Mouse (Mus musculus) liver, adult 2 months (tissue): ENCODE measurements around the gene 3110009E18Rik. TPM values are rescaled to one million over a fixed set of nuclear protein-coding genes. Genes with fewer than 3 reads are reported as not detected.
A peak's percentile ranks its signal among the peaks of the same experiment; 100 is the strongest.

ENCODE experiments used
- DNase-seq: peaks from one replicate; pipeline ENCODE4 v3.0.0-alpha.2; 2011; ENCODE audit warnings: low read depth, low spot score; ENCODE audit errors: extremely low read depth
- H3K27ac ChIP-seq: fragments of 200-500 bp; replicated peaks from 2 replicates; pipeline ENCODE4 v1.5.1; 2012; ENCODE audit warnings: low read depth, mild to moderate bottlenecking, control low read depth, inconsistent platforms, low read length; ENCODE audit not compliant: insufficient read depth
- H3K27me3 ChIP-seq: fragments of 200-500 bp; 2 replicates; pipeline ENCODE4 v1.6.1; 2012; ENCODE audit warnings: mild to moderate bottlenecking, moderate library complexity, low read length, inconsistent platforms; ENCODE audit not compliant: control insufficient read depth, insufficient read depth
- H3K36me3 ChIP-seq: fragments of 200-500 bp; 2 replicates; pipeline ENCODE4 v1.6.1; 2012; ENCODE audit warnings: low read length, inconsistent platforms; ENCODE audit not compliant: control insufficient read depth, insufficient read depth
- H3K4me1 ChIP-seq: fragments of 200-500 bp; 2 replicates; pipeline ENCODE4 v1.6.1; 2011; ENCODE audit warnings: low read length; ENCODE audit not compliant: control insufficient read depth, insufficient read depth
- H3K4me3 ChIP-seq: fragments of 200-500 bp; 2 replicates; pipeline ENCODE4 v1.5.1; 2011; ENCODE audit warnings: low read depth, mild to moderate bottlenecking, control low read depth, low read length, moderate library complexity; ENCODE audit not compliant: insufficient read depth
- H3K79me2 ChIP-seq: fragments of 200-500 bp; 2 replicates; pipeline ENCODE4 v1.6.1; 2012; ENCODE audit warnings: inconsistent platforms, mild to moderate bottlenecking, low read length, moderate library complexity; ENCODE audit not compliant: control insufficient read depth, insufficient read depth
- H3K9ac ChIP-seq: fragments of 200-500 bp; 2 replicates; pipeline ENCODE4 v1.6.1; 2012; ENCODE audit warnings: low read depth, mild to moderate bottlenecking, control low read depth, inconsistent platforms, low read length
- CTCF ChIP-seq: fragments of 200-500 bp; IDR thresholded peaks from 2 replicates; pipeline ENCODE4 v1.5.1; 2011; ENCODE audit warnings: low read depth, low read length, control low read depth
- POLR2A ChIP-seq: fragments of 200-500 bp; IDR thresholded peaks from 2 replicates; pipeline ENCODE4 v1.6.1; 2011; ENCODE audit warnings: low read length, control low read depth; ENCODE audit not compliant: insufficient read depth; ENCODE audit errors: extremely low read depth
- WGBS: fragments of 180-500 bp; shearing (Covaris S2); methylation state at CpG from one replicate; pipeline ENCODE4 v1.1.7; 2018; 5-methylcytosine and 5-hydroxymethylcytosine counted together
- polyA plus RNA-seq: library from polyadenylated mRNA; depleted of rRNA; stranded (reverse); fragments of >200 nt; gene quantifications from 2 replicates; pipeline ENCODE4 v1.2.3, GENCODE M21; 2012
- total RNA-seq: library from RNA; depleted of rRNA; stranded (reverse); fragments of >200 nt; gene quantifications from 2 replicates; pipeline ENCODE4 v1.2.3, GENCODE M21; 2014

The 3110009E18Rik gene
- total and polyA plus RNA-seq, 2 experiments = 0.61 to 1.4 TPM

DNA sequence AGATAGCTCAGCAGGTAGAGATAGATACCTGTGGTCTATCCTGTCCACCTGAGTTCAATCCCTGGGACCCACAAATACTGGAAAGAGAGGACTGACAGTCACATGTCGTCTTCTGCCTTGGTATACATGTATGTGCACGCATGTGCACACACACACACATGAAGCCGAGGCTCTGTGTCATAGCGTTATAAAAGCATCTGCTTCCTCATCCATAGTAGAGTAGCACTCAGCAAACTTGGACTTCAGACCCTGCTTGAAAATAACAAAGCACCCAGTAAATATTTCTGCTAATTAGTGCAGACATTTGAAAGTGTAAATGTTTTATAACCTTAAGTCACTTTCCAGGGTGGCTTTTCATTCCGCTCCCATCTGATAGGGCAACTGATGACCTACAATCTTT lies 40.5 kb downstream of the 3110009E18Rik start:
- TF ChIP-seq POLR2A (no peak), CTCF (no peak)
- WGBS = 79% methylated on average over 5 of the region's 5 CpGs
- DNase-seq = peak; percentile 34
- H3K9ac ChIP-seq = no peak overlapping the region
- H3K79me2 ChIP-seq = no peaks in the 10 kb centered on the region
- H3K4me3 ChIP-seq = no peak overlapping the region
- H3K27me3 ChIP-seq = no peaks in the 10 kb centered on the region
- H3K27ac ChIP-seq = no peak overlapping the region
- H3K36me3 ChIP-seq = no peaks in the 10 kb centered on the region
- no peaks in the 10 kb centered on the region for H3K4me1 ChIP-seq

DNA sequence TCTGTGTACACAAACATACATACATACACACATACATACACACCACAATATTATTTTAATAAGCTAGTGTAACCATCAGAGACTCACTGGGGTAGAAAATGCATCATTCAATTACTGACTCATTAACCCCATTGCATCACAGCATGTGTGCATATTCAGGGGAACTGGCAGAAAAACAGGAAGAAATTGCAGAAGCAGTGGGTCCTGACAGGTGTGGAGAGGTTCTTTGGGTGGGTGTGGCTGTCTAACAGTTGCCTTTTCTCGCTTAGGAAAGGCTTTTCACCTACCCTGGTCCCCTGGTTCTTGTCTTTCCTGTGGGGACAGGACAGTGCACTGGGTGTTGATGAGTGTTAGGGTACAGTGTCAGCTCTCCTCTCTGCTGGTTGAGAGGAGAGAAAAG lies 41.6 kb downstream of the 3110009E18Rik start:
- no peaks in the 10 kb centered on the region for H3K4me1 ChIP-seq
- H3K9ac ChIP-seq = no peak overlapping the region
- 73% methylated on average over 1 of the region's 1 CpGs for WGBS
- no peak overlapping the region for H3K4me3 ChIP-seq
- no peak overlapping the region for H3K27ac ChIP-seq
- no peak for TF ChIP-seq CTCF
- no peak for TF ChIP-seq POLR2A
- no peaks in the 10 kb centered on the region for H3K27me3 ChIP-seq
- H3K79me2 ChIP-seq = no peaks in the 10 kb centered on the region
- no peak for DNase-seq
- H3K36me3 ChIP-seq = no peaks in the 10 kb centered on the region

DNA sequence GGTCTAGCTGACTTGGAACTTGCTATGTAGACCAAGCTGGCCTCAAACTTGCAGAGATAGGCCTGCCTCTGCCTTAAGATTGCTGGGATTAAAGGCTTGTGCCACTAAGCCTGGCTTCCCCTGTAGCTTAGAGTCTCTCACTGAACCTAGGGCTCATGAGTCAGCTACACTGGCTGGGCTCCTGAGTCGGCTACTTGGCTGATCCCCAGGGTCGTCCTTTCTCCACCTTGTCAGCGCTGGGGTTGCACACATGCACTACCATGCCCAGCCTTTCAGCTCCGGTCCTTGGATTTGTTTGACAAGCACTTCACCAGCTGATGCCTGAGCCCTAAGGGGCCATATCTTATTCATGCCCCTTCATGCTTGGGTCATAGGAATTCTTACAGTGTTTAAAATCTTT lies 47.0 kb downstream of the 3110009E18Rik start:
- no peak overlapping the region for H3K4me3 ChIP-seq

DNA sequence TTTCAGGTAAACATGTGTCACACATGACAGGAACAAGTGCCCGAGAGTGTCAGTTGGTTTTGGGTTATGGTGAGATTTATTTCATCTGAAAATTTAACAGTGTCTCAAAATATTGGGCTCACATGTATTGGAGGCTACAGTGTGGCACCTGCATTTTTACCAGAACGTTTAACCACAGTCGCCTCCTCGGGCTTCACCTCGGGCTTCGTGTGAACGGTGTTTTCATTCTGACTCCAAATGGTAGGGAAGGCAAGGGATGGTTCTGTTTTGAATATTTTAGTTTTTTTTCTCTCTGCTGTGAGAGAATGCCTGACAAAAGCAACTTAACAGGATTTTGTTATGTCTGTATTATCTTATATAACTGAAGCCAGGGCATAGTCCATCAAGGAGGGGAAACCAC lies 47.7 kb downstream of the 3110009E18Rik start:
- Histone ChIP-seq H3K4me1 (no peaks in the 10 kb centered on the region), H3K27ac (no peak overlapping the region), H3K36me3 (no peaks in the 10 kb centered on the region), H3K79me2 (no peaks in the 10 kb centered on the region), H3K27me3 (no peaks in the 10 kb centered on the region), H3K4me3 (no peak overlapping the region), H3K9ac (no peak overlapping the region)
- no peak for DNase-seq
- TF ChIP-seq CTCF (no peak), POLR2A (no peak)
- WGBS = 91% methylated on average over 7 of the region's 7 CpGs

More for the DNA sequence above, 47.0 kb downstream of the 3110009E18Rik start:
- H3K4me1 ChIP-seq = no peaks in the 10 kb centered on the region
- H3K27me3 ChIP-seq = no peaks in the 10 kb centered on the region
- H3K27ac ChIP-seq = no peak overlapping the region
- no peak for TF ChIP-seq CTCF
- no peak for TF ChIP-seq POLR2A
- no peak overlapping the region for H3K9ac ChIP-seq
- WGBS = 83% methylated on average over 4 of the region's 4 CpGs
- DNase-seq = no peak
- H3K79me2 ChIP-seq = no peaks in the 10 kb centered on the region
- no peaks in the 10 kb centered on the region for H3K36me3 ChIP-seq

DNA sequence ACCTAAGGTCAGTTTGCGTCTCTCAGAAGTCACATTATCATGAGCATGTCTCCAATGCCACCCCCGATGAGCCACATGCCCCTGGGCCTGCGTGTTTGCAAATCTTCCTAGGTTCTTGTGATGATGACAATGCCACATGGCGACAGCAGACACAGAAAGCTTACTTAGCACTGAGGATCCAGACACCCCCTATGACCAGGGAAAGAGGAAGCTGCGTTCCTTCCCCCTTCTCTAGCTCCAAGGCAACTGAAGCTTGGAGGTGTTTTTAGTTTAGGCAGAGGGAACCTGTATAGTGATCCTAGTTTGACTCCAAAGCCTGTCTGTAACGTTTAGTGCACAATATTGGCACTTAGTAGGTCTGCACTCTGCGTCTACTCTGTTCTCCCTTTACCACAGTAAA lies 49.3 kb downstream of the 3110009E18Rik start:
- no peak overlapping the region for H3K9ac ChIP-seq
- 85% methylated on average over 7 of the region's 7 CpGs for WGBS
- TF ChIP-seq CTCF (no peak), POLR2A (no peak)

DNA sequence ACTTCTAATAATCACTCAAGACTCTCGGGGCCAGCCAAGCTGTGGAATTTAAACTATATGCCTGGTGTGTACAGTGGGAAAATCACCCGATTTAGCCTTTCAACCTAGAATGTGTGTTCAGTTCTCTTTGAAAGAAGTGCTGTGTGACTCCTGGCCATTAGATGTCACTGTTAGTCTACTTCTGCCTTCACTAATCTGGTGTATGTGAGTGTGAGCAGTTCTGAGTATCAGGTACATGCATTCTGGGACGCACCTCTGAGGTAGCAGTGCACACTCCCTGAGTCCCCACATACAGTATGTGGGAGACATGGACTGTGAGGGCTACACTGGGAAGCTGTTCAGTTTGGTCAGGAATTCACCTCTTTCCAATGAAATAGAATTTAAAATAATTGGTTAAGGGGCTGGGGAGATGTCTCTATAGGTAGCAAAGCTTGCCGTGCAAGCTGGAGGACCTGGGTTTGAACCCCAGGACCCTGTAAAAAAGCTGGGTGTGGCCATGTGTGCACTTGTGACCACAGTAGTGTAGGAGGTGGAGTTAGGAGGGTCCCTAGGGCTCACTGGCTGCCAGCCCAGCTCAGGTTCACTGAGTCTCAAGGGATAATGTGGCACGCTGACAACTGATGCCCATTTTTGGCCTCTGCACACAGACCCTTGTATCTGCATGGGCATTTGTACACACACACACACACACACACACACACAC lies 51.0 kb downstream of the 3110009E18Rik start:
- H3K4me3 ChIP-seq = no peak overlapping the region
- H3K4me1 ChIP-seq = no peaks in the 10 kb centered on the region
- no peak for TF ChIP-seq CTCF
- no peak for TF ChIP-seq POLR2A
- DNase-seq = peak; percentile 27
- 50% methylated on average over 5 of the region's 5 CpGs for whole genome bisulfite sequencing
- no peaks in the 10 kb centered on the region for H3K36me3 ChIP-seq
- no peak overlapping the region for H3K9ac ChIP-seq
- no peak overlapping the region for H3K27ac ChIP-seq
- no peaks in the 10 kb centered on the region for H3K79me2 ChIP-seq
- H3K27me3 ChIP-seq = no peaks in the 10 kb centered on the region

More for the DNA sequence above, 49.3 kb downstream of the 3110009E18Rik start:
- H3K4me3 ChIP-seq = no peak overlapping the region
- no peaks in the 10 kb centered on the region for H3K27me3 ChIP-seq
- no peaks in the 10 kb centered on the region for H3K4me1 ChIP-seq
- no peak overlapping the region for H3K27ac ChIP-seq
- H3K36me3 ChIP-seq = no peaks in the 10 kb centered on the region
- H3K79me2 ChIP-seq = no peaks in the 10 kb centered on the region
- DNase-seq = no peak
